Mouse (Mus musculus) brain, embryonic 18.5 days (tissue): Measurements from ENCODE around the gene Elmod2.

Experiments used
- DNase-seq: peaks from one replicate; pipeline ENCODE4 v3.0.0-alpha.2; 2012; ENCODE audit warnings: low read depth, low spot score

Elmod2 gene

DNA sequence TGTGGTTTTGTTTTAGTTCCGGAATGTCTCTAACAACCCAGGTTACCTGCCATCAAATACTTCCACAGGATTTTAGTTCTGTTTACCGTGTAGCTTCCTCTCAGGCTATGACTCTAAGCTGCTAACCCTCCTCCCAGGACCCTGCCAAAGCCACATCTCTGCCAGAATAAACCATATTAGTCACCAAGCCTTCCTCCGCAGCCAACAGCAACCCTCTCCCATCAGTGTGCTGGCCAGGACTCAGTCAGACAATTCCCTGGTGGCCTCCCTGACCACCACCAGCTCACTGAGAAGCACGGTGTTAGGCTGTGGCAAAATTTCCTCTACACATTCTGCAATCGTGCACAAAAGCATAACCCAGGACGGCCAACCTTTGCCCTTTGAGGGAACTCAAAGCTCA is 53.9 kb downstream of the Elmod2 start:
- no peak for DNase-seq

DNA sequence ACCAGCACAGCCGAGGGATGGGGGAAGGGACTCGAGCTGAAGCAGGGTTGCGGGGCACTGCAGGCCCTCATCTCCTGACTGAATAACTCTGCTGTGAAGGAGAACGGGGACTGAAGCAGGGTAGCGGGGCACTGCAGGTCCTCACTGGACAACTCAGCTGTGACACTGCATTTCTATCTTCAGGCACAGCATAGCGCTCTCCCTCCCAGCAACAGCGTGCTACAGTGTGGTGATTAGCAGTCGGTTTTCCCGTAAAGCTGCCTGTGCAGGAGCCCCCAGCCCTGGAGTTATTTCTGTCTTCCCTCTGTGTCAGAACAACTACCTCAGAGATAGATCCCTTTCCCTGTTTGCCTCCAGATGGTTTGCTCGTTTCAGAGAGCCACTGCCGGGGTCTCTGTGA is 57.8 kb downstream of the Elmod2 start:
- DNase-seq: no peak

DNA sequence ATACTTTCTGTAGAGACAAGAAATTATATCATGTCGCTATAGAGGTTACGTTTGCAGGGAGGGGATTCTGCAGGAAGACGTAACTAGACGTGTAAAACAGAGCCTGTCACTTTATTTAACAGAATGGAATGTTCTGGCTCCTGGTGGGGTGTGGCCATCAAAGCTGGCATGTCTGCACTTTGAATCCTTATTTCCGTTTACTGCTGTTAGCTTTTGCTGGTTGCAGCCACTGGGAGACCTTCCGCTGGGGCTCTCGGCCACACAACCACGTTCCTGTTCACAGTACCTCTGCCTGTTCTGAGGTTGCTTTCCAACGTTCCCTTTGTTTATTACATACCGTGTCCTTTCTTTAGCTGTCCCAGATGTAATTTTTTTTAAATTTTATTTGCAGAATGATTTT is 59.8 kb downstream of the Elmod2 start:
- DNase-seq: no peak

DNA sequence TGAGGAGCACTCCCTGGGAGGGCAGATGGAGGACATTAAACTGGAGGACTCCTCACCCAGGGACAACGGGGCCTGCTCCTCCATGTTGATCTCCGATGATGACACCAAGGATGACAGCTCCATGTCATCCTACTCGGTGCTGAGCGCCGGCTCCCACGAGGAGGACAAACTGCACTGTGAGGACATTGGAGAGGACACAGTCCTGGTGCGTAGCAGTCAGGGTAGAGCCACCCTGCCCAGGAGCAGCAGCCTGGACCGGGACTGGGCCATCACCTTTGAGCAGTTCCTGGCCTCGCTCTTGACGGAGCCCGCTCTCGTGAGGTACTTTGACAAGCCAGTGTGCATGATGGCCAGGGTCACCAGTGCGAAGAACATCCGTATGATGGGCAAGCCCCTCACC is 61.1 kb downstream of the Elmod2 start:
- no peak for DNase-seq
